ENCODE assay signal across 8 mouse cellular contexts in genomic region chr8:126298296-126299093, GRCm38 (mm10). TPM values are rescaled to one million over a fixed set of nuclear protein-coding genes. Genes with fewer than 3 reads are reported as not detected.
A peak's percentile ranks its signal among the peaks of the same experiment; 100 is the strongest.
DNase-seq lines count a peak whose midpoint lies in the region; ATAC-seq lines count a peak whose summit lies in the region.

Gene Slc35f3 (plus strand): TSS chr8:126298558.

- H3K27ac ChIP-seq in heart, embryonic 11.5 days (ENCODE audit: low read depth, low read length), result no peak within 1 kb of the TSS
- no peak within 1 kb of the TSS for H3K27ac ChIP-seq in heart, embryonic 16.5 days (ENCODE audit: low read length)
- H3K27ac ChIP-seq in liver, embryonic 13.5 days, result no peak within 1 kb of the TSS
- H3K27ac ChIP-seq in neural tube, embryonic 13.5 days (replicated peaks), result no peak within 1 kb of the TSS

- ATAC-seq in heart, embryonic 11.5 days (replicated peaks; ENCODE audit: insufficient number of reproducible peaks, low FRiP score, low TSS enrichment), result 0 out of 2 replicates have a peak, but pooled peaks have one; percentile 26
- ATAC-seq in heart, embryonic 16.5 days (replicated peaks; ENCODE audit: extremely low read depth, insufficient read depth, low FRiP score), result peak; percentile 49; the same call in 1 of the 2 replicates
- 0 out of 2 replicates have a peak, but pooled peaks have one; percentile 18 for ATAC-seq in liver, embryonic 13.5 days (ENCODE audit: low read depth)
- ATAC-seq in neural tube, embryonic 13.5 days (ENCODE audit: low read depth), result peak; percentile 74

- DNase-seq in heart, adult 8-10 months (ENCODE audit: low spot score), result no peak
- peak; percentile 62 for DNase-seq in embryo, embryonic 11 days
- DNase-seq in kidney, postnatal 25 days, result peak; percentile 74 to 89
- no peak for DNase-seq in liver, embryonic 13.5 days
- no peak for DNase-seq in spleen, postnatal 36 days (ENCODE audit: low spot score in 2 of 2)

- peaks cover 7% of the 10 kb centered on the region; the same call in 1 of the 2 replicates for H3K4me1 ChIP-seq in heart, embryonic 11.5 days (ENCODE audit: control insufficient read depth, insufficient read depth, low read length)
- no peaks in the 10 kb centered on the region for H3K4me1 ChIP-seq in heart, embryonic 16.5 days (ENCODE audit: control insufficient read depth, insufficient read depth, low read length)
- no peaks in the 10 kb centered on the region for H3K4me1 ChIP-seq in liver, embryonic 13.5 days (replicated peaks)
- H3K4me1 ChIP-seq in neural tube, embryonic 13.5 days (replicated peaks), result peaks cover 9% of the 10 kb centered on the region

- peaks cover 29% of the 10 kb centered on the region for H3K27me3 ChIP-seq in heart, embryonic 11.5 days (ENCODE audit: control insufficient read depth, insufficient read depth, low read length)
- H3K27me3 ChIP-seq in heart, embryonic 16.5 days (ENCODE audit: control insufficient read depth, insufficient read depth, low read length), result peaks cover 29% of the 10 kb centered on the region
- peaks cover 33% of the 10 kb centered on the region for H3K27me3 ChIP-seq in liver, embryonic 13.5 days
- H3K27me3 ChIP-seq in neural tube, embryonic 13.5 days, result peaks cover 29% of the 10 kb centered on the region

- under 1% methylated on average over 68 of the region's 72 CpGs for WGBS in heart, embryonic 11.5 days (ENCODE audit: insufficient replicate concordance)
- WGBS in heart, embryonic 16.5 days, result 1% methylated on average over 71 of the region's 72 CpGs
- 3% methylated on average over 55 of the region's 72 CpGs for WGBS in liver, embryonic 13.5 days (ENCODE audit: insufficient replicate concordance)
- under 1% methylated on average over 71 of the region's 72 CpGs for WGBS in neural tube, embryonic 13.5 days

- H3K4me3 ChIP-seq in heart, embryonic 11.5 days (ENCODE audit: low read depth, low read length), result peak within 1 kb of the TSS; percentile 61
- peak within 1 kb of the TSS; percentile 57 for H3K4me3 ChIP-seq in heart, embryonic 16.5 days (ENCODE audit: low read length)
- H3K4me3 ChIP-seq in liver, embryonic 13.5 days (replicated peaks), result peak within 1 kb of the TSS; percentile 37
- H3K4me3 ChIP-seq in neural tube, embryonic 13.5 days, result peak within 1 kb of the TSS; percentile 54

- H3K9me3 ChIP-seq in heart, embryonic 11.5 days (replicated peaks; ENCODE audit: control insufficient read depth, low read length), result no peaks in the 10 kb centered on the region
- H3K9me3 ChIP-seq in heart, embryonic 16.5 days (replicated peaks; ENCODE audit: control insufficient read depth, low read length), result no peaks in the 10 kb centered on the region
- no peaks in the 10 kb centered on the region for H3K9me3 ChIP-seq in liver, embryonic 13.5 days (replicated peaks)
- H3K9me3 ChIP-seq in neural tube, embryonic 13.5 days, result no peaks in the 10 kb centered on the region

- no peaks in the 10 kb centered on the region for H3K36me3 ChIP-seq in heart, embryonic 11.5 days (ENCODE audit: control insufficient read depth, insufficient read depth, low read length)
- no peaks in the 10 kb centered on the region for H3K36me3 ChIP-seq in heart, embryonic 16.5 days (ENCODE audit: control insufficient read depth, insufficient read depth)
- H3K36me3 ChIP-seq in liver, embryonic 13.5 days, result no peaks in the 10 kb centered on the region
- H3K36me3 ChIP-seq in neural tube, embryonic 13.5 days, result no peaks in the 10 kb centered on the region

- peak within 1 kb of the TSS; percentile 56 for H3K9ac ChIP-seq in heart, embryonic 11.5 days (ENCODE audit: low read depth, low read length)
- peak within 1 kb of the TSS; percentile 34 for H3K9ac ChIP-seq in heart, embryonic 16.5 days (ENCODE audit: low read length)
- H3K9ac ChIP-seq in liver, embryonic 13.5 days, result no peak within 1 kb of the TSS
- H3K9ac ChIP-seq in neural tube, embryonic 13.5 days, result peak within 1 kb of the TSS; percentile 76

- peak within 1 kb of the TSS; percentile 93 for H3K4me2 ChIP-seq in heart, embryonic 11.5 days
- H3K4me2 ChIP-seq in heart, embryonic 16.5 days (ENCODE audit: low read depth, low read length), result peak within 1 kb of the TSS; percentile 92
- peak within 1 kb of the TSS; percentile 56 for H3K4me2 ChIP-seq in liver, embryonic 13.5 days
- peak within 1 kb of the TSS; percentile 92 for H3K4me2 ChIP-seq in neural tube, embryonic 13.5 days

RNA-seq across cellular contexts. Expression of gene Slc35f3, which starts in this region (rescaled TPM):
- polyA plus RNA-seq in heart, embryonic 11.5 days (2014; fragmentation: Nextera tagmentation; extraction: Ambion mirVana), result not detected in 2 replicates
- total RNA-seq in heart, adult 8-10 months (2022), result not detected
- polyA plus RNA-seq in heart, embryonic 16.5 days (2015; fragmentation: Nextera tagmentation; extraction: Ambion mirVana), result 0.06 TPM in 1 of 2 replicates, not detected in the other
- polyA plus RNA-seq in liver, embryonic 13.5 days (2015; fragmentation: Nextera tagmentation; extraction: Ambion mirVana), result not detected in 2 replicates
- 1.5 and 1.8 TPM in 2 replicates for polyA plus RNA-seq in neural tube, embryonic 13.5 days (2015; fragmentation: Nextera tagmentation; extraction: Ambion mirVana)

Comparison
In these comparisons a context has a peak if more than half of its experiments do, and no peak if none do; other contexts are left out.
1. Peak in ATAC-seq, H3K4me3 ChIP-seq, H3K9ac ChIP-seq and H3K4me2 ChIP-seq in heart, embryonic 11.5 days; RNA of the gene not detected or under 1 TPM.
2. Peak in ATAC-seq, H3K4me3 ChIP-seq, H3K9ac ChIP-seq and H3K4me2 ChIP-seq in heart, embryonic 16.5 days; RNA of the gene not detected or under 1 TPM.
3. Peak in ATAC-seq, H3K4me3 ChIP-seq and H3K4me2 ChIP-seq in liver, embryonic 13.5 days; RNA of the gene not detected or under 1 TPM.
4. ATAC-seq: peak in every context shown above with its lines; median percentile 74 in neural tube, embryonic 13.5 days; 49 in heart, embryonic 16.5 days; 26 in heart, embryonic 11.5 days; 18 in liver, embryonic 13.5 days.
5. DNase-seq: peak in embryo, embryonic 11 days (single experiment) and kidney, postnatal 25 days (2 of 2); none in heart, adult 8-10 months (single experiment), liver, embryonic 13.5 days (single experiment) and spleen, postnatal 36 days (0 of 2).
6. Peak in every context shown above with its lines, with median percentiles within 50 percentile points of each other: H3K4me2 ChIP-seq and H3K4me3 ChIP-seq.